18 mouse cellular contexts compared by ENCODE assay signal in the genomic region with DNA sequence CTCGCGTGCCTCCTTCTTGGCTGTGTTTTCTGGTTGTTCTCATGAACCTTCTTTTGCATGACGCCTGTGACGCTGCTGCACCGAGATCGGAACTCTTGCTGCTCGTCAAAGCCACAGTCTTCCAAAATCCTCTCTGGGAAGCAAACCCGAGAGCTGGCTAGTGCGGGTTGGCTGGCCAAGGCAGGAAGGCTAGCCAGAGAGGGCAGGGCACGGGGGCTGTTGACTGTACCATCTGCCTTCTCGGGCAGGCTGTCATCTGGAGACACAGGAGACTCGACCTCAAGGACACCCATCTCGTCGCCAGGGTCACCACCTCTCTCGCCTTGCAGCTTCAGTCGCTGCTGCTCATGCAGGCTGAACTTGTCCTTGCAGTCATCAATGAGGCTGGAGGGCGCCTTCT.
DNase-seq lines count a peak whose midpoint lies in the region; ATAC-seq and TF ChIP-seq lines count a peak whose summit lies in the region.
"Had no signal": no experiment of that assay in that cellular context is flagged by ENCODE, and none has a peak within 500 bp of the region (broad histone marks: within the 10 kb centered on the region; RNA-seq: fewer than 3 reads in every experiment).

No protein-coding gene starts in this region.

- 0 out of 2 replicates have a peak overlapping the region, but pooled peaks have one; percentile 6 for H3K27ac ChIP-seq in midbrain, embryonic 10.5 days (replicated peaks)
- no peak overlapping the region for H3K27ac ChIP-seq in midbrain, postnatal 0 days (ENCODE audit: low read depth, low read length)
- H3K27ac ChIP-seq in limb, embryonic 10.5 days: peak overlapping the region; percentile 37; the same call in 1 of the 2 replicates
- no peak overlapping the region for H3K27ac ChIP-seq in forebrain, embryonic 11.5 days (ENCODE audit: low read depth, low read length)
- H3K27ac ChIP-seq: embryonic facial prominence, embryonic 10.5 days; heart, embryonic 15.5 days; kidney, embryonic 15.5 days; neural tube, embryonic 12.5 days had no signal

- no peak overlapping the region for H3K4me2 ChIP-seq in midbrain, postnatal 0 days (ENCODE audit: low read depth, low read length, poor library complexity, severe bottlenecking)
- no peak overlapping the region for H3K4me2 ChIP-seq in forebrain, embryonic 11.5 days (ENCODE audit: low read depth, low read length, severe bottlenecking)
- H3K4me2 ChIP-seq: heart, embryonic 15.5 days; kidney, embryonic 15.5 days; neural tube, embryonic 12.5 days had no signal

- no peak for TF ChIP-seq CTCF in midbrain, postnatal 0 days (IDR thresholded peaks at IDR 0.05)

- H3K9ac ChIP-seq in midbrain, postnatal 0 days (replicated peaks; ENCODE audit: low read length, poor library complexity, severe bottlenecking): no peak overlapping the region
- no peak overlapping the region for H3K9ac ChIP-seq in forebrain, embryonic 11.5 days (ENCODE audit: low read length)
- H3K9ac ChIP-seq: heart, embryonic 15.5 days; kidney, embryonic 15.5 days; liver, postnatal 0 days; neural tube, embryonic 12.5 days had no signal

- no peak overlapping the region for H3K4me3 ChIP-seq in midbrain, embryonic 10.5 days
- no peak overlapping the region for H3K4me3 ChIP-seq in midbrain, postnatal 0 days (ENCODE audit: low read depth, low read length)
- no peak overlapping the region for H3K4me3 ChIP-seq in limb, embryonic 10.5 days
- H3K4me3 ChIP-seq in forebrain, embryonic 11.5 days (ENCODE audit: low read depth, low read length): no peak overlapping the region
- H3K4me3 ChIP-seq: embryonic facial prominence, embryonic 10.5 days; erythroblast, embryonic 14.5 days; heart, embryonic 15.5 days; kidney, embryonic 15.5 days; neural tube, embryonic 12.5 days had no signal

- no peaks in the 10 kb centered on the region for H3K36me3 ChIP-seq in midbrain, embryonic 10.5 days
- no peaks in the 10 kb centered on the region for H3K36me3 ChIP-seq in midbrain, postnatal 0 days (ENCODE audit: insufficient read depth, low read length)
- H3K36me3 ChIP-seq in limb, embryonic 10.5 days: no peaks in the 10 kb centered on the region
- no peaks in the 10 kb centered on the region for H3K36me3 ChIP-seq in forebrain, embryonic 11.5 days (ENCODE audit: control insufficient read depth, insufficient read depth, low read length)
- H3K36me3 ChIP-seq: embryonic facial prominence, embryonic 10.5 days; heart, embryonic 15.5 days; neural tube, embryonic 12.5 days had no signal

- no peaks in the 10 kb centered on the region for H3K27me3 ChIP-seq in midbrain, embryonic 10.5 days (ENCODE audit: low read depth, poor library complexity, severe bottlenecking)
- no peaks in the 10 kb centered on the region for H3K27me3 ChIP-seq in midbrain, postnatal 0 days (ENCODE audit: insufficient read depth, low read length)
- no peaks in the 10 kb centered on the region for H3K27me3 ChIP-seq in limb, embryonic 10.5 days (ENCODE audit: low read depth, poor library complexity, severe bottlenecking)
- H3K27me3 ChIP-seq in forebrain, embryonic 11.5 days (ENCODE audit: control insufficient read depth, insufficient read depth, low read length): no peaks in the 10 kb centered on the region
- H3K27me3 ChIP-seq: heart, embryonic 15.5 days; kidney, embryonic 15.5 days; neural tube, embryonic 12.5 days had no signal

- DNase-seq in adrenal gland, adult 8-10 months: peak; percentile 20
- no peak for DNase-seq in adrenal gland, adult 18-20 months (ENCODE audit: low spot score in 2 of 2)
- DNase-seq in midbrain, embryonic 10.5 days (ENCODE audit: low spot score): no peak
- no peak for DNase-seq in midbrain, postnatal 0 days (ENCODE audit: low spot score)
- peak; percentile 38 to 51 for DNase-seq in cerebellum, adult 18-20 months
- DNase-seq in limb, embryonic 10.5 days (ENCODE audit: low spot score): no peak
- DNase-seq in forebrain, embryonic 11.5 days (ENCODE audit: low spot score): no peak
- DNase-seq in frontal cortex, postnatal 10 days (ENCODE audit: low spot score in 2 of 2): no peak
- DNase-seq: liver, postnatal 0 days; lung, postnatal 4 days; retina, postnatal 1 day had no signal

- ATAC-seq in midbrain, postnatal 0 days (ENCODE audit: low FRiP score): no peak
- ATAC-seq in forebrain, embryonic 11.5 days (replicated peaks; ENCODE audit: low FRiP score): no peak
- ATAC-seq: forebrain, embryonic 16.5 days; liver, postnatal 0 days; midbrain, embryonic 16.5 days had no signal

- no peaks in the 10 kb centered on the region for H3K9me3 ChIP-seq in midbrain, embryonic 10.5 days (replicated peaks)
- H3K9me3 ChIP-seq in midbrain, postnatal 0 days (ENCODE audit: low read length): no peaks in the 10 kb centered on the region
- no peaks in the 10 kb centered on the region for H3K9me3 ChIP-seq in limb, embryonic 10.5 days (replicated peaks)
- no peaks in the 10 kb centered on the region for H3K9me3 ChIP-seq in forebrain, embryonic 11.5 days (ENCODE audit: control insufficient read depth, low read length)
- H3K9me3 ChIP-seq: embryonic facial prominence, embryonic 10.5 days; heart, embryonic 15.5 days; kidney, embryonic 15.5 days; neural tube, embryonic 12.5 days had no signal

- WGBS in midbrain, embryonic 10.5 days: 90% methylated on average over 17 of the region's 17 CpGs
- WGBS in midbrain, postnatal 0 days: 89% methylated on average over 17 of the region's 17 CpGs
- 85% methylated on average over 17 of the region's 17 CpGs for WGBS in limb, embryonic 10.5 days
- 85% methylated on average over 17 of the region's 17 CpGs for WGBS in forebrain, embryonic 11.5 days

- no peaks in the 10 kb centered on the region for H3K4me1 ChIP-seq in midbrain, embryonic 10.5 days
- H3K4me1 ChIP-seq in midbrain, postnatal 0 days (ENCODE audit: insufficient read depth, low read length): peaks cover 2% of the 10 kb centered on the region; the same call in 1 of the 2 replicates
- peaks cover 19% of the 10 kb centered on the region for H3K4me1 ChIP-seq in limb, embryonic 10.5 days
- H3K4me1 ChIP-seq in forebrain, embryonic 11.5 days (replicated peaks; ENCODE audit: control insufficient read depth, insufficient read depth, low read length): no peaks in the 10 kb centered on the region
- H3K4me1 ChIP-seq: neural tube, embryonic 12.5 days had no signal

Comparison
In these comparisons a context has a peak if more than half of its experiments do, and no peak if none do; other contexts are left out.
1. DNase-seq: peak in adrenal gland, adult 8-10 months (single experiment) and cerebellum, adult 18-20 months (2 of 2); none in adrenal gland, adult 18-20 months (0 of 2), midbrain, embryonic 10.5 days (single experiment), midbrain, postnatal 0 days (single experiment), limb, embryonic 10.5 days (single experiment), forebrain, embryonic 11.5 days (single experiment) and frontal cortex, postnatal 10 days (0 of 2).
2. H3K27ac ChIP-seq: peak in midbrain, embryonic 10.5 days (single experiment) and limb, embryonic 10.5 days (single experiment); none in midbrain, postnatal 0 days (single experiment) and forebrain, embryonic 11.5 days (single experiment).